Comparison of ENCODE assay signal across 26 mouse cellular contexts in genomic region chr11:100607121-100607520, GRCm38 (mm10).
"Had no signal": no experiment of that assay in that cellular context is flagged by ENCODE, and none has a peak within 500 bp of the region (broad histone marks: within the 10 kb centered on the region; RNA-seq: fewer than 3 reads in every experiment).

No protein-coding gene starts in this region.

- H3K4me3 ChIP-seq: gastrocnemius, adult 2 months; heart, embryonic 10.5 days; heart, embryonic 12.5 days; hindbrain, embryonic 10.5 days; hindbrain, embryonic 12.5 days; intestine, embryonic 15.5 days; kidney, embryonic 15.5 days; left cerebral cortex, adult 2 months; limb, embryonic 10.5 days; limb, embryonic 12.5 days; liver, embryonic 13.5 days had no signal

- H3K27me3 ChIP-seq: heart, embryonic 12.5 days; hindbrain, embryonic 12.5 days; intestine, embryonic 15.5 days; kidney, embryonic 15.5 days; limb, embryonic 12.5 days; liver, embryonic 13.5 days had no signal

- H3K4me1 ChIP-seq: hindbrain, embryonic 10.5 days; hindbrain, embryonic 12.5 days; limb, embryonic 10.5 days had no signal

- H3K27ac ChIP-seq: heart, embryonic 10.5 days; hindbrain, embryonic 10.5 days; hindbrain, embryonic 12.5 days; hindbrain, embryonic 14.5 days; intestine, embryonic 15.5 days; kidney, embryonic 15.5 days; kidney, postnatal 0 days; left cerebral cortex, adult 2 months; limb, embryonic 10.5 days; limb, embryonic 12.5 days; liver, embryonic 13.5 days had no signal

- ATAC-seq: hindbrain, embryonic 16.5 days; intestine, embryonic 15.5 days had no signal

- H3K4me2 ChIP-seq: heart, embryonic 12.5 days; hindbrain, embryonic 12.5 days; hindbrain, embryonic 14.5 days; intestine, embryonic 15.5 days; kidney, embryonic 15.5 days; limb, embryonic 12.5 days; liver, embryonic 11.5 days; liver, embryonic 13.5 days had no signal

- DNase-seq: gastrocnemius, adult 2 months; gastrocnemius, postnatal 10 days; gastrocnemius, postnatal 25 days; heart, adult 18-20 months; heart, postnatal 10 days; heart, postnatal 4 days; kidney, adult 11 months; kidney, adult 2 months; kidney, adult 9 months; kidney, postnatal 14 days; kidney, postnatal 36 days; liver; liver, embryonic 13.5 days had no signal

- H3K36me3 ChIP-seq: intestine, embryonic 15.5 days had no signal

- H3K9me3 ChIP-seq: heart, embryonic 10.5 days; heart, embryonic 12.5 days; hindbrain, embryonic 10.5 days; hindbrain, embryonic 12.5 days; intestine, embryonic 15.5 days; kidney, embryonic 15.5 days; limb, embryonic 10.5 days; limb, embryonic 12.5 days; liver, embryonic 13.5 days had no signal

- H3K9ac ChIP-seq: heart, embryonic 12.5 days; hindbrain, embryonic 12.5 days; hindbrain, embryonic 14.5 days; intestine, embryonic 15.5 days; kidney, embryonic 15.5 days; limb, embryonic 12.5 days; liver, embryonic 13.5 days had no signal
